Mouse (Mus musculus): ENCODE data around the gene Rgs11. TPM values are rescaled to one million over a fixed set of nuclear protein-coding genes. Genes with fewer than 3 reads are reported as not detected.
"Not testable (repeated sequence)": the region's sequence is repeated elsewhere in the genome, so short reads cannot be mapped to it uniquely, and the experiment has no call there.

Gene Rgs11
- 2.2 and 2.8 TPM in 2 replicates for polyA plus RNA-seq (2011; ENCODE audit: insufficient read length, low read depth, missing spikeins)

GRCm38 (mm10) chr17:26202737-26203136 lies at the start of gene Rgs11:
Rgs11 (plus strand) TSS chr17:26202951.
- no peaks in the 10 kb centered on the region for H3K4me1 ChIP-seq (ENCODE audit: control insufficient read depth, insufficient read depth, low read length)
- H3K4me3 ChIP-seq (ENCODE audit: insufficient read depth, low read length): peak within 1 kb of the TSS; percentile 60
- TF ChIP-seq CTCF (IDR thresholded peaks at IDR 0.05; ENCODE audit: borderline replicate concordance, insufficient read depth, low read length): no peak
- TF ChIP-seq POLR2A (IDR thresholded peaks at IDR 0.05; ENCODE audit: low read depth, low read length): peak; percentile 22; the same call in 1 of the 2 replicates
- H3K27ac ChIP-seq (ENCODE audit: insufficient read depth, low read length): no peak within 1 kb of the TSS

- Histone ChIP-seq H3K4me1 (ENCODE audit: control insufficient read depth, insufficient read depth, low read length) (no peaks in the 10 kb centered on the region), H3K4me3 (ENCODE audit: insufficient read depth, low read length) (no peak overlapping the region), H3K27ac (ENCODE audit: insufficient read depth, low read length) (no peak overlapping the region)
- TF ChIP-seq CTCF (IDR thresholded peaks at IDR 0.05; ENCODE audit: borderline replicate concordance, insufficient read depth, low read length) (no peak), POLR2A (IDR thresholded peaks at IDR 0.05; ENCODE audit: low read depth, low read length) (no peak)
These were observed 40.0 kb upstream of the Rgs11 start for GRCm38 (mm10) chr17:26162736-26163135.

- H3K27ac ChIP-seq (ENCODE audit: insufficient read depth, low read length): no peak overlapping the region
- no peaks in the 10 kb centered on the region for H3K4me1 ChIP-seq (ENCODE audit: control insufficient read depth, insufficient read depth, low read length)
- TF ChIP-seq CTCF (IDR thresholded peaks at IDR 0.05; ENCODE audit: borderline replicate concordance, insufficient read depth, low read length): no peak
- TF ChIP-seq POLR2A (IDR thresholded peaks at IDR 0.05; ENCODE audit: low read depth, low read length): no peak
- H3K4me3 ChIP-seq (ENCODE audit: insufficient read depth, low read length): no peak overlapping the region
These were observed 34.7 kb upstream of the Rgs11 start for GRCm38 (mm10) chr17:26168039-26168438.

- not testable (repeated sequence) for H3K4me1 ChIP-seq (ENCODE audit: control insufficient read depth, insufficient read depth, low read length); H3K27ac ChIP-seq (ENCODE audit: insufficient read depth, low read length); H3K4me3 ChIP-seq (ENCODE audit: insufficient read depth, low read length)
These were observed 27.5 kb upstream of the Rgs11 start for GRCm38 (mm10) chr17:26175248-26175647.

- TF ChIP-seq POLR2A (IDR thresholded peaks at IDR 0.05; ENCODE audit: low read depth, low read length) (no peak), CTCF (IDR thresholded peaks at IDR 0.05; ENCODE audit: borderline replicate concordance, insufficient read depth, low read length) (no peak)
- H3K4me1 ChIP-seq (ENCODE audit: control insufficient read depth, insufficient read depth, low read length): no peaks in the 10 kb centered on the region
- H3K4me3 ChIP-seq (ENCODE audit: insufficient read depth, low read length): no peak overlapping the region
- H3K27ac ChIP-seq (ENCODE audit: insufficient read depth, low read length): peak overlapping the region; percentile 79; the same call in 1 of the 2 replicates
These were observed 24.1 kb upstream of the Rgs11 start for GRCm38 (mm10) chr17:26178611-26179010.

- H3K4me3 ChIP-seq (ENCODE audit: insufficient read depth, low read length): no peak overlapping the region
- no peak overlapping the region for H3K27ac ChIP-seq (ENCODE audit: insufficient read depth, low read length)
- no peaks in the 10 kb centered on the region for H3K4me1 ChIP-seq (ENCODE audit: control insufficient read depth, insufficient read depth, low read length)
- TF ChIP-seq CTCF (IDR thresholded peaks at IDR 0.05; ENCODE audit: borderline replicate concordance, insufficient read depth, low read length) (no peak), POLR2A (IDR thresholded peaks at IDR 0.05; ENCODE audit: low read depth, low read length) (no peak)
These were observed 21.6 kb upstream of the Rgs11 start for GRCm38 (mm10) chr17:26181179-26181578.

- Histone ChIP-seq H3K4me1 (ENCODE audit: control insufficient read depth, insufficient read depth, low read length) (no peaks in the 10 kb centered on the region), H3K4me3 (ENCODE audit: insufficient read depth, low read length) (no peak overlapping the region), H3K27ac (ENCODE audit: insufficient read depth, low read length) (no peak overlapping the region)
- TF ChIP-seq POLR2A (IDR thresholded peaks at IDR 0.05; ENCODE audit: low read depth, low read length) (no peak), CTCF (IDR thresholded peaks at IDR 0.05; ENCODE audit: borderline replicate concordance, insufficient read depth, low read length) (no peak)
These were observed 15.2 kb upstream of the Rgs11 start for GRCm38 (mm10) chr17:26187592-26187991.

- no peak for TF ChIP-seq POLR2A (IDR thresholded peaks at IDR 0.05; ENCODE audit: low read depth, low read length)
- no peak for TF ChIP-seq CTCF (IDR thresholded peaks at IDR 0.05; ENCODE audit: borderline replicate concordance, insufficient read depth, low read length)
- H3K4me1 ChIP-seq (ENCODE audit: control insufficient read depth, insufficient read depth, low read length): no peaks in the 10 kb centered on the region
These were observed 14.5 kb upstream of the Rgs11 start for GRCm38 (mm10) chr17:26188091-26188805.

GRCm38 (mm10) chr17:26191486-26191885 lies 11.3 kb upstream of the Rgs11 start:
- H3K4me1 ChIP-seq (ENCODE audit: control insufficient read depth, insufficient read depth, low read length); H3K27ac ChIP-seq (ENCODE audit: insufficient read depth, low read length); H3K4me3 ChIP-seq (ENCODE audit: insufficient read depth, low read length): not testable (repeated sequence)

More at GRCm38 (mm10) chr17:26188091-26188805, 14.5 kb upstream of the Rgs11 start:
- Histone ChIP-seq H3K4me3 (ENCODE audit: insufficient read depth, low read length) (no peak overlapping the region), H3K27ac (ENCODE audit: insufficient read depth, low read length) (no peak overlapping the region)

- H3K4me3 ChIP-seq (ENCODE audit: insufficient read depth, low read length): no peak overlapping the region
- no peaks in the 10 kb centered on the region for H3K4me1 ChIP-seq (ENCODE audit: control insufficient read depth, insufficient read depth, low read length)
- TF ChIP-seq POLR2A (IDR thresholded peaks at IDR 0.05; ENCODE audit: low read depth, low read length) (no peak), CTCF (IDR thresholded peaks at IDR 0.05; ENCODE audit: borderline replicate concordance, insufficient read depth, low read length) (no peak)
These were observed 10.1 kb upstream of the Rgs11 start for GRCm38 (mm10) chr17:26192481-26193190.

More at GRCm38 (mm10) chr17:26192481-26193190, 10.1 kb upstream of the Rgs11 start:
- H3K27ac ChIP-seq (ENCODE audit: insufficient read depth, low read length): no peak overlapping the region
